Mouse (Mus musculus) erythroid progenitor cell, adult 5-6 weeks (primary cell): Measurements from ENCODE around the gene 5830473C10Rik. TPM values are rescaled to one million over a fixed set of nuclear protein-coding genes. Genes with fewer than 3 reads are reported as not detected.

ENCODE experiments used
- ATAC-seq: replicated peaks from 2 replicates; pipeline ENCODE4 v1.8.0; 2016; ENCODE audit warnings: moderate number of reproducible peaks, mild to moderate bottlenecking, moderate TSS enrichment, inconsistent platforms; ENCODE audit not compliant: poor library complexity, low FRiP score, severe bottlenecking
- total RNA-seq, 2 experiments: library from RNA; stranded (forward) in 1 of 2; stranded (reverse) in 1 of 2; fragments of 150-400 nt in 1 of 2; fragments of 186-747, 209-891 nt in 1 of 2; gene quantifications; 2 replicates each; pipeline versions ENCODE4 v1.2.3 to v1.2.4; 2015 to 2017; ENCODE audit warnings: low replicate concordance in 2 of 2

The 5830473C10Rik gene
- total RNA-seq (2015; ENCODE audit: low replicate concordance) (not detected in 2 replicates), total RNA-seq (2017; ENCODE audit: low replicate concordance) (not detected in 2 replicates)

DNA sequence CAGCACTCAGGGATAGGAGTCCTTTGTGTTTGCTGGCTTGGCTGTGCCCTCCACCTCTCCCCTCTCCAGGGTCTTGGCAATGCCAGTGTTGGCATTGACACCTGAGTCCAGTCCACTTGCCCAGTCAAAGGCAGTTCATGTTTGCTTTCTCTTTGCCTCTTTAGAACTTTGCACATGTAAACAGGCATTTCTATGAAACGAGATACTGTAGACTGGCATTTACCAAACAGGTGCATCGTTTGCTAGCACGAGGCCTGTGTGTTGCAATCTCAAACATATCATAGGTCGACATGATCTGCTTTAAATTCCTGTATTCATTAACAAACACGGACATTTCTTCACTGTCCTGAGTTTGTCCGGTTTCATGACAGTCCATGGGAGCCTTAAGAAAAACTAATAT is at the start of gene 5830473C10Rik:
TSS of gene 5830473C10Rik (plus strand) at position 365 of the 400 bp plus-strand sequence.
- ATAC-seq = no peak

DNA sequence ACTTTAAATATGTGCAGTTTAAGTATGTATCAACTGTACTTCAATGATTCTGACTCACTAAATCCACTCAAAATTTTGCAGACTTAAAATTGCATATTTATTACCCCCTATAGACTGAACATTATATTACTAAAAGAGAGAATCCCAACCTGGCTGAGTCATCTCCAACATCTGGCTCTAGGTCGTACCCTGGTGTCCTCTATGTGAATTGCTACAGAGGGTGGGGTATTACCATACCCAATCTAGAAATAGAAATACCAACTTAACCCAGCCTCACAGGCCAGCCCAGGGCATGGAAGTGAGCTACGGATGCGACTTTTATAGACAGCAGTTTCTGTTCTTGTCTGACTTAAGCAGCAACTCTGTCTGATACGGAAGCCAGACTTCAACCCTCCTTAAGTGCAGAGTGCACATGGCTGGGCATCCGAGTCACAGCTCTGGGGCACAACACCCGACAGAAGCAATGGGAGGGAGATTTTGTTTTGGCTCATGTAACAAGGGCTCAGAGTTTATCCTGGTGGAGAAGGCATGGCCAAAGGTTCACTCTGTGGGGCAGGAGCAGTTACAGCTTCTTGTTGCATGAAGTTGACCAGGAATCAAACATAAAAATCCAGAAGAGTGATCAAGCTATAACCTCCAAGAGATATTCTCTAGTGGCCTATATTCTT is 48.5 kb upstream of the 5830473C10Rik start:
- no peak for ATAC-seq

DNA sequence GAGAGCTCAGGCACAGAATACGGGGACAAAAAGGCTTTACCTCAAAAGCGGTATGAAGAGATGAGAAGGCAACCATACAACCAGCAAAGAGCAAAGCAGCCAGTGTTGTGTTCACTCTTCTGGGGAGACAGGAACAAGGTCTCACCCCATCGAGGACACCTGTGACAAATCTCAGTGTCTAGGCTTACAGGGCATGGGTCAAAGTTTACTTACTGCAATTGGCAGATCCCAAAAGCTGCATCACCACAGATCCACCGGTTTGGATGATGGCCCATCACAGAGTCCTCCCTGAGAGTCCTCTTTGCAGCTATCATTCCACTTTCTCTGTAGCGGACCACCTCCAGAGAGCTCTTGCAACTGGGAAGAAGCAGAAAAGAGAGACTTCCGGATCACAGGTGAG is 45.3 kb upstream of the 5830473C10Rik start:
- ATAC-seq = no peak

DNA sequence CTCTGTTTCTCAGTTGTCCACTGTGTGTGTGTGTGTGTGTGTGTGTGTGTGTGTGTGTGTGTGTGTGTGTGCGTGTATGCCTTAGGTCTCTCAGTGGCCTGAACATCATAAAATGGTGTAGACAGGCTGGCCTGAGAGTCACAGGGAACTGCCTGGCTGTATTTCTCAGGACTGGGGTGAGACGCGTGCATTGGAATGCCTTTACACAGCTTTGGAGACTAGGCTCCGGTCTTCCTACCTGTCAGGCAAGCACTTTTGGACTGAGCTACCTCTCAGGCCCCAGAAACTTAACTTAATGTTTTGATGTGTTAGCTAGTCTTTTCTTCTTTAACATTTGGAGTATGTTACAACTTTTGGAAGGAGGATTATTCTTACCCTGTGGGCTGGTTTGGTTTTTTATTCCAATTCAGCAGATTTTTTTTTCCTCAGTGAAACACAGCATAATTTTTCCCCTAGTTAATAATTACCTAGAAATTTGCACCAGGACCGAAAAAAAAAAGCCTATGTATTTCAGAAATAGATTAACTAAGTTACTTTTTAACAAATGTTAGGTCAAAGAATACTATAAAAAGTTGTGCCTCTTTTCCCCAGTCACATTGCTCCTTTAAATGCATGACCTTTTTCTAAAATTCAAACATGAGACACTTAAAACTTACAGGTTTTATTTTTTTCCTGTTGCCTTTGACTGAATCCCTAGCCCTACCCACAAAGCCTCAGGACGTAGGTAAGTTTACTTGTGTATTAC is 42.4 kb upstream of the 5830473C10Rik start, which contains the start of gene Afm:
TSS of gene Afm (plus strand) at position 577 of the 745 bp plus-strand sequence.
- ATAC-seq = no peak

DNA sequence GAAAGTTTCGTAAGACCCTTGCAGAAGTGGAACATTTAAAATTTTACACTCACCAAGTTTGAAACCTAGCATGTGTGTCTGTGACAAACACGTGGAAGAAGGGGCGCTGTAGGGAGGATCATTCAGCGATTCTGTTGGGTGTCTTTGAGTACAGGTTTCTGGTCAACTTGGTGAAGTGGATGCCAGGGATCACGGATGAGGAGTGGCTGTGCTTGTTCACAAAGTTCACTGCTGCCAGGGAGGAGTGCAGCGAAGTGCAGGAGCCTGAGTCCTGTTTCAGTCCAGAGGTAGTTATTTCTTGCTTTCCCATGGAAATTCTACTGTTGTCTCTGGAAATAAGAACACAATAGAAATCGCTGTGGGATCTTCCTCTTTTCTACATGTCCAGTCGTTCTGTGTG is 9.7 kb upstream of the 5830473C10Rik start:
- ATAC-seq = no peak

DNA sequence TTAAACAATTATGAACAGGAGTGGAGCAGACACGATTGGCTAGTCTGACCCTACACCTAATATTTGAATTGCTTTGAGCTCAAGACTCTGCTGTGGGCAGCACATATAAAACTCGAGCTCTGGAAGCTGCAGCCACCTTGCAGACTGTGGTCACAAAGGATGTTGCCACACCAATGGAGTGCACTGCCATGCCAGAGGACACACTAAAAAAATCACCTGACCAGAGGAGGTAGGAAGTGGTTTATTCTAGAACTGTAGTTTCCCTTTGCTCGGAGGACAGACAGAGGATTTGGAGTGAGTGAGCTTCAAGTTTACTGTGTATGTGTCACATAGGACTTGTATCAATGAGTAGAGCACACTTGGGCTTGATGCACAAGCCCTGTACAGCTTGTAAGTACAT is 4.9 kb upstream of the 5830473C10Rik start:
- ATAC-seq = no peak

DNA sequence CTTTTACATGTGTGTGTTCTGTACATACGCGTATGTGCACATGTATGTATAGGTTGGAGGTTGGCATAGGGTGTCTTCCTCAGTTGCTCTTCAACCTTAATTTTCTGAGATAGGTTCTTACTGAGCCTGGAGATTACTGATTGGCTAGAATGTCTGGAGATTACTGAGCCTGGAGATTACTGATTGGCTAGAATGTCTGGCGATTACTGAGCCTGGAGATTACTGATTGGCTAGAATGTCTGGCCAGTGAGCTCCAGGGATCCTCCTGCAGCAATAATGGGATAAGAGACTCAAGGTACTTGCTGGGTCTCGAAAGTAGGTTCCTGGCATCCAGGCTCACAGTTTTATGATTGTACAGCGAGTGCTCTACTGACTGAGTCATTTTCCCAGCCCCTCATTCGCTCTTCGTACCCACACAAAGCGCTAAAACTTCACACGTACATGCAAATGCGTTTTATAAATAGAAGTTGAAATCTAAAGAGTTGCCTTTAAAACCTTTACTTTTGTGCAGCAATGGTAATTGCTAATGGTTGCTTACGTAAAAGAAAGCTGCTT is 891 bp downstream of the 5830473C10Rik start:
- ATAC-seq = no peak

DNA sequence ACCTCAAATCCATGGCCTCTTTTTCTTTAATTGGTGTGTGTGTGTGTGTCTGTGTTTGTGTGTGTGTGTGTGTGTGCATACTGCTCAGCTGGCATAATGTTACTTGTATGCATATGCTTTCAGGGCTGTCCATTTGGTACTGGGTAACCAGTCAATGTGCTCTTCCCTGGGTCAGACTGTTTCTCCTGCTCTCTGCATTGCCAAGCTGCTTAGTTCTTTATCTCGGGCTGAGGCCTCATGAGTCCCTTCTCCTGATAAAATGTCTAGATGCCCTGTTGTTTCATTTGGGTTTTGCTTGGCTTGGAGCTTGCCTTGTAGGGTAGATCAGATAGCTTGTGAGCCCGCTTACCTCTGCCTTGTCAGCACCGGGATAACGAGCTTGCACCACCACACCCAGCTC is 2.0 kb downstream of the 5830473C10Rik start:
- ATAC-seq = no peak

DNA sequence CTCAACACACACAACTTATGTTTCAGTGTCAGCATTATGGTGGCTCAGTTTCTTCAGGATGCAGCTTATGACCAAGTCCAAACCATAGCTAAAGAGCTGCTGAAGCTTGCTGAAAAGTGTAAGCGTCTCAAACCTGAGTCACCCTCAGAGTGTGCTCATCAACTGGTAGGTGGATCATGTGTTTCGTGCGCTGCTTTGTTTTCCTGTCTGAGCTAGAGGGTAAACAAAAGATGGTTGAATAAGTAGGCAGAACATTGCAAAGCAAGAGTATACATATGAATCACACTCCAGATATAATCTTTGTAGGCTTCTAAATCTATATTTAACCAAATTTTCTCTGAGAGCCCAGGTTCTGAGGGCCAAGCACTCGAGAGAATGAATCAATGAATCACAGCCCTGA is 3.3 kb downstream of the 5830473C10Rik start:
- ATAC-seq = no peak

DNA sequence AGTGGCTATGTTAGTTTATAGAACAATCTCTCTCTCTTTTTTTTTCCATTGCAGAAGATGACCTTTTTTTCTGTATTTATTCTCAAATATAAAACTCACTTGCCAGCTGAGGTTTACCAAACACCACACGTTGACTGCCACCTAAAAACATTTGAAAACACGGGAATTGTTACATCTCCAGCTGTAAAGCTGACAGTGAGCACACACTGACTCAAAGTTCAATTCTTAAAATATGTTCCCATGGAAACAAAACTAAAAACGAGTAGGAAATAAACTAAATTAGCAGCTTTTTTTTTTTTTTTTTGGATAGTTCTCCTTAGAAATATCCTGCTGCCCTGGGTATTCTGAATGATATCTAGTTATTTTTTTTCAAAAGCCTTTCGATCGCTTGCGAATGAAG is 4.3 kb downstream of the 5830473C10Rik start:
- ATAC-seq = no peak

DNA sequence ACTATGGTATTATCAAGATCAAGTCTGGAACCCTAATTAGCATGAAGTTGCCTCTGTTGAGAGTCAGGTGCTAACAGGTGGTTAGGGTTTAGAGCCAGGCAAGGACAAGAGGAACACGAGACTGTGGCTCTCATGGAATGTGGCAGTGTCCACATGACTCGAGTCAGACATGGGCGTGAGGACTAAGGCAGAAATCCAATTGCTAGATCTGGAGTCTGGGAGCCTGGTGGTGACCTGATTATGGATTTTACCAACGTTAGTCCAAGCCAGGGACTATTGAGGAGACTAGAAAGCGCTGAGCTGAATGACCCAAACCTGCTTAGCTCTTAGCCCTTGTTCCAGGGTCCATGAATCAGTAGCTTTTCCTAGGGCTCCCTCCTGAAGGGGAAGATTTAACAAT is 6.9 kb downstream of the 5830473C10Rik start:
- ATAC-seq = no peak

DNA sequence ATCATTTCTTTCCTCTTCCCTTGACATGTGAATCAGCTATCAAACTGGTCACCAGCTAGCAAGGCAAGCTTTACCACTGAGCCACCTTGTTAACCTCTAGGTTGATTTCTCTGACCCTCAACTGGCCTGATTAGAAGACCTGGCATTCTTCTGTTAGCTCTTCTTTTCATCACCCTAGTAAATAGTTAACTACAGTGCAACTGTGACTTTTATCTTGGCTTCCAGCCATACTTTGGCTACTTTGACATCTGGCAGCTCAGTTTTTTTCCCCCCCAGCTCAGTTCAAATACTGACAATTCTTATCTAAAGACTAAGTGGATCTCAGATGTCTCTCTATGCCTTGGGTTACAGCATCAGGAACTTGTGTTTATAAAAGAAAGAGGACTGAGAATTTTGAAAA is 7.4 kb downstream of the 5830473C10Rik start:
- no peak for ATAC-seq

DNA sequence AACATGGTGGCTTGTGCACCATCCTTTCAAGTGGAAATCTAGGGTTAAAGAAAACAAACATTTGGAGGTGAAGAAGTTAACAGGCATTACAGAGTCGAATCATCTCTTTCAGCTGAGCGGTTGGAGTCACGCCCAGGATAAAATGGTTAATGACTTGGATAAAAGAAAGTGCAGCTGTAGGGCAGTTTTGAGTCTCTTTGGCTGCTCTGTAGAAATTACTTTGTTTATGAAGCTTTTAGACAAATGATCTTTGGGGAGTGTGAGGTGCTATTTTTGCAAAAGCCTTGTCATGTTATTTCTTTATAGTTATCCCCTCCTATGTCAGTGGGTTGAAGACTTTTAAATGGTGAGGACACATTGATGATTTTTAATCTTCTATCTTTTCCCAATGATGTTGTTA is 10.3 kb downstream of the 5830473C10Rik start:
- no peak for ATAC-seq

DNA sequence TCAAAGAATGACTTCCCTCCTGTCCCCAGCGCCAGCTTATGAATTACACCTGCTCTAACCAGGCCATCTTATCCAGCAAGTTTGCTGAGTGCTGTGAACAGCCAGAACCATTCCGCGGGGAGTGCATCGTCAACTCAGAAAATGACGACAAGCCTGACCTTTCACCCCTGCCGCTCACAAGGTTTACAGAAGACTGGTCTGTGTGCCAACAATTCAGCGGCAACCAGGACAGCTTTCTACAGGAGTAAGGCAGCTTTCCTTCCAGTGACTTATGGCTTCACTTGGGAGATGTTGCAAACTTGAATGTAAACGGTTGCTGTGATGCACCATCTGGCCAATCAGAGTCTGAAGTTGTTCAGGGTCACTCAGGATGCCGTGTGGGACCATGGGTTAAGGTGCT is 16.8 kb downstream of the 5830473C10Rik start:
- no peak for ATAC-seq

DNA sequence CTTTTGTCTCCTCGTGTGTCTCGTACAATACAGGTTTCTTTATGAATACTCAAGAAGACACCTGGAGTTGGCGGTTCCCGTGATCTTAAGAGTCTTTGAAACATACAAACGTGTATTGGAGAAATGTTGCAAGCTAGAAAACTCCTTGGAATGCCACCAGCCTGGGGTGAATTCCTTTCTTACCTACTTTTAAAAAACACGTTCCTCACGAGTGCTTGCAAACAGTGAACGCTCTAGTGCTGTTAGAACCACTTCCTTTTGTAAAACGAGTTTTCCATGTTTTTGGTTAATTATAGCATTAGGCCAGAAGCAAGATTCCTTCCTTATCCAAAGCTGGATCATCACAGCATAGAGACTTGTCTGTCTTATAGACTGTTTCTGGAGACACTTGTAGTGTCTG is 18.6 kb downstream of the 5830473C10Rik start:
- no peak for ATAC-seq

DNA sequence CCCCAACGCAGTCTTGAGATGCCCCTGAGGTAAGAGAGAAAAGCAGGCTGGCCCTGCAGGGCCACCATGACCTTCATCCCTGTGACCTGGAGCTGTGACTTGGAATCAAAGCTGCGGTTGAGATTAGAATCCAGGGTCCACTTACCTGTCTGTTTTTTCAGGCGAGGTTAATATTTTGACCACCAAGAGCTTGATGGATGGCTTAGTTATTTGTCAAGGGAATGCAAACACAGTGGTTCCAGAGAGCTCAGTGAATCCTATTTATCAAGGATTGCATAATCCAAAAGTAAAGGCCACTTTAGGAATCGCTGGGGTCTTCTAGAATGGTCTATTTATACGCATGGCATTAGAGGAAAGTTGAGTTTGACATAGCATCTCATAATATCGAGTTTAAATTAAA is 21.3 kb downstream of the 5830473C10Rik start:
- no peak for ATAC-seq

DNA sequence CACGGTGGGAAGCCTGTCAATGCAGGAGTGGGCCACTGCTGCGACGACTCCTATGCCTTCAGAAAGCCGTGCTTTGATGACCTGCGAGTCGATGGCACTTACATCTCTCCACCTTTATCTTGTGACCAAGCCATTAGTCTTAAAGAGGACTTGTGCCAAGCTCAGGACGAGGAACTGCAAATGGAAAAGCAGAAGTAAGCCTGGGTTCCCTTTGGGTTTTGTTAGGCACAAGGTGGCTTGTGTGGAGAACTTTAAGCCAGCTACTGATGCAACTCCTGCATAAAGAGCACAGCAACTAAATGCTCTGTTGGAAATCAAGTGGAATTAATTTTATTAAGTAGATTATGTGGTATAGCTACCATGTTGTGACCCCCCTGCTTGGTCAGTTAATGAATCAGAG is 23.9 kb downstream of the 5830473C10Rik start:
- ATAC-seq = no peak

DNA sequence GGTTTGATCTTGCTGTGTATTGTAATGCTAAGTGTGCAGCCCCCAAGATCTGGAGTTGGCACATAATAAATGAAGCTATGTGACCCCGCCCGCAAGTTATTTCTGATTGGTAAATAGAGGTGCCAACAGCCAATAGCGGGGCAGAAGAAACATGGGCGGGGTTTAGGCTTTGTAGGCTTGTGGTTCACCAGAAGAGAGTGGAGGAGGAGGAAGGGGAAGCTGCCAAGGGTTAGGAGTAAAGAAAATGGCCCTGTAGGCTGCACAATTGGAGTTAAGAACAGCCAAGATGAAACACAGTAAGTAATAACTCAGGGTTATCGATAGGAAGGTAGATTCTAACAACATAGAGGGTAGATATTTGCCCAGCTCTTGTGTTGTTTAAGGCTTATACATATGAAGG is 25.6 kb downstream of the 5830473C10Rik start:
- no peak for ATAC-seq

DNA sequence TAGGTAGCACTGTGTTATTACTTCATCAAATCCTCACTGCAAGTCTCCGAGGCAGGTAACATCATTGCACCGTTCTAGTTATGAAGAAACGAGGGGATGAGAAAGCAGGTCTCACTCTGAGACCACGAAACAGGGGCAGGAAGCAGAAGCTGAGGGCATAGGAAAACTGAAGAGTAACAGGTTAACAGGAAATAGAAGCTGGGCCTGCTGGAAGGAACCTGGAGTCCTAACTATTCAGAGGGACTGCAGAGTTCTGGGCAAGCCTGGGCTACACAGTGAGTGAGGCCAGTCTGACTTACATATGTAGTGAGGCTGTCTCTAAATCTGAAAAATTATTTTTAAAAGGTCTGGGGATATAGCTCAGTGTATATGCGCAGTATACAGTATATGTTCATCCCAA is 27.2 kb downstream of the 5830473C10Rik start:
- no peak for ATAC-seq

DNA sequence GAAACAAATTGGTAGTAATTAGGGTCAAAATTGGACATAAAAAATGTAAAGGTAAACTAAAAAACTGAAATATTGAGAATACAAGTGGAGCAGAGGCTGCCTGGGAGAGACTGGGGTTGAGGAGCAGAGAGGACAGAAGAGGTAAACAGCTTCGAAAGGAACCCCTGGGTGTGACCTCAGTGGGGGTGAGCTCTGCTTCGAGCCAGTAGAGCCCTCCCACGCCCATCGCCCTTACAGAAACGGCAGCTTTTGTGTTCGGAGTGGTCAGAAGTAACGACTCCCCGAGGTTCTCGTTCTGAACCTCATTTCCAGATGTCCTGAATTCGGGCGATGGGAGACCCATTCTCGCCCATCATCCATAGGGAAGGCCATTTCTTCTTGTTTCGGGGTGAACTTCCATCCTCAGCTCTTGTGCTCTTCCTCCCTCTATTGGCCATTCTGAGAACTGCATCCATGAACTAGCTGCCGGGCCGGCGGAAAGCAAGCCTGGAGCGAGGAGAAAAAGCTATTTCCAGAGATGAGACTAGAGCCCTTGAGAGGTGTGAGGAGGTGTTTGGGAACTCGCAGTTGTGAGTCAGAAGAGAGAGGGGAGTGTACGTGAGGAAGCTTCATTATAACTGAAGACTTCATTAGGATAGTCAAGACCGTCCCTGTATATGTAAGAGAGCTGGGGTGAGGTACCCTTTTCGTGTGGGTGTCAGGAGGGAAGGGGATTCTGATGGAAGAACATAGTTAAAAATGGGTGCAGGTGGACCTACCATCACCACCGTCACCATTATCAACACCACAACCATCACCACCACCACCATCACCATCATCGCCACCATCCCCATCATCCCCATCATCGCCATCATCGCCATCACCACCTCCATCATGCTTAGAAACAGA is 28.0 kb downstream of the 5830473C10Rik start:
- peak; percentile 71 for ATAC-seq
